Mouse (Mus musculus): Measurements from ENCODE around the gene Col28a1. TPM values are rescaled to one million over a fixed set of nuclear protein-coding genes. Genes with fewer than 3 reads are reported as not detected.
"Not testable (repeated sequence)": the region's sequence is repeated elsewhere in the genome, so short reads cannot be mapped to it uniquely, and the experiment has no call there.

Gene Col28a1
- polyA plus RNA-seq, 1 experiment from 2014 or later = 0.04 TPM

- 82% methylated on average over 4 of the region's 4 CpGs for WGBS
- ATAC-seq (ENCODE audit: insufficient number of reproducible peaks, insufficient read depth, low FRiP score, low read depth) = no peak
Measured at GRCm38 (mm10) chr6:7994736-7995135, 197.7 kb downstream of the Col28a1 start.

DNA sequence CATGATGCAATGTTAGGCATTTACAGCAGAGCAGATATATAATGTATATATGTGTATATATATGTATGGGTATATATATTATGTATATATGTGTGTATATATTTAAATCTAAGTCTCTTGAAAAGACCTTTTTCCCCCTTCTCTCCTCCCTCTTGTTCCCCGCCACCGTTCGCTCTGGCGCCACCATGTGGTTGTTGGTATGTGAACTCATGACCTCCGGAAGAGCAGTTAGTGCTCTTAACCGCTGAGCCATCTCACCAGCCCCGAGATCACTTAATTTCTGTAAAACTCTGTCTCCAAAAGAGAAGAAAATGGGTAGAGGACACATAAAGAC is 208.8 kb downstream of the Col28a1 start:
- 27% methylated on average over 7 of the region's 7 CpGs for WGBS
- no peak for ATAC-seq (ENCODE audit: insufficient number of reproducible peaks, insufficient read depth, low FRiP score, low read depth)
- Histone ChIP-seq H3K4me2 (ENCODE audit: low read length) (peak overlapping the region; percentile 67), H3K4me3 (ENCODE audit: control insufficient read depth in 1 of 2, insufficient read depth in 1 of 2, low read depth in 1 of 2, low read length in 2 of 2) (peak overlapping the region; percentile 39 to 52; a peak in 3 of 4 replicates), H3K27ac (replicated peaks in 1 of 2; ENCODE audit: control insufficient read depth in 1 of 2, insufficient read depth in 1 of 2, low read depth in 2 of 2, low read length in 2 of 2) (no peak overlapping the region), H3K36me3 (ENCODE audit: control insufficient read depth, insufficient read depth, low read length) (no peaks in the 10 kb centered on the region), H3K9ac (ENCODE audit: low read length) (0 out of 2 replicates have a peak overlapping the region, but pooled peaks have one; percentile 34), H3K27me3 (ENCODE audit: control insufficient read depth, insufficient read depth, low read length) (no peaks in the 10 kb centered on the region), H3K4me1 (ENCODE audit: control insufficient read depth in 2 of 2, insufficient read depth in 2 of 2, low read length in 2 of 2) (no peaks in the 10 kb centered on the region), H3K9me3 (ENCODE audit: control insufficient read depth, low read length) (no peaks in the 10 kb centered on the region)

More at GRCm38 (mm10) chr6:7994736-7995135, 197.7 kb downstream of the Col28a1 start:
- H3K4me3 ChIP-seq (ENCODE audit: control insufficient read depth in 1 of 2, insufficient read depth in 1 of 2, low read depth in 1 of 2, low read length in 2 of 2) = no peak overlapping the region
- no peaks in the 10 kb centered on the region for H3K36me3 ChIP-seq (ENCODE audit: control insufficient read depth, insufficient read depth, low read length)
- no peak overlapping the region for H3K27ac ChIP-seq (replicated peaks in 1 of 2; ENCODE audit: control insufficient read depth in 1 of 2, insufficient read depth in 1 of 2, low read depth in 2 of 2, low read length in 2 of 2)
- H3K4me1 ChIP-seq (ENCODE audit: control insufficient read depth in 2 of 2, insufficient read depth in 2 of 2, low read length in 2 of 2) = no peaks in the 10 kb centered on the region
- H3K27me3 ChIP-seq (ENCODE audit: control insufficient read depth, insufficient read depth, low read length) = no peaks in the 10 kb centered on the region
- H3K9ac ChIP-seq (ENCODE audit: low read length) = no peak overlapping the region
- no peak overlapping the region for H3K4me2 ChIP-seq (ENCODE audit: low read length)
- H3K9me3 ChIP-seq (ENCODE audit: control insufficient read depth, low read length) = no peaks in the 10 kb centered on the region

- not testable (repeated sequence) for H3K36me3 ChIP-seq (ENCODE audit: control insufficient read depth, insufficient read depth, low read length); H3K9me3 ChIP-seq (ENCODE audit: control insufficient read depth, low read length); ATAC-seq (ENCODE audit: insufficient number of reproducible peaks, insufficient read depth, low FRiP score, low read depth); H3K27me3 ChIP-seq (ENCODE audit: control insufficient read depth, insufficient read depth, low read length); H3K4me1 ChIP-seq (ENCODE audit: control insufficient read depth in 2 of 2, insufficient read depth in 2 of 2, low read length in 2 of 2); H3K27ac ChIP-seq (replicated peaks in 1 of 2; ENCODE audit: control insufficient read depth in 1 of 2, insufficient read depth in 1 of 2, low read depth in 2 of 2, low read length in 2 of 2)
- Histone ChIP-seq H3K4me2 (ENCODE audit: low read length) (peak overlapping the region; percentile 67), H3K4me3 (ENCODE audit: control insufficient read depth in 1 of 2, insufficient read depth in 1 of 2, low read depth in 1 of 2, low read length in 2 of 2) (peak overlapping the region; percentile 39 to 52), H3K9ac (ENCODE audit: low read length) (peak overlapping the region; percentile 34; the same call in 1 of the 2 replicates)
- 51% methylated on average over 32 of the region's 32 CpGs for WGBS
Measured at GRCm38 (mm10) chr6:7982958-7983645, 209.3 kb downstream of the Col28a1 start.

- no peaks in the 10 kb centered on the region for H3K27me3 ChIP-seq (ENCODE audit: control insufficient read depth, insufficient read depth, low read length)
- H3K4me3 ChIP-seq (ENCODE audit: control insufficient read depth in 1 of 2, insufficient read depth in 1 of 2, low read depth in 1 of 2, low read length in 2 of 2) = no peak overlapping the region
- no peaks in the 10 kb centered on the region for H3K36me3 ChIP-seq (ENCODE audit: control insufficient read depth, insufficient read depth, low read length)
- H3K9me3 ChIP-seq (ENCODE audit: control insufficient read depth, low read length) = no peaks in the 10 kb centered on the region
- H3K27ac ChIP-seq (replicated peaks in 1 of 2; ENCODE audit: control insufficient read depth in 1 of 2, insufficient read depth in 1 of 2, low read depth in 2 of 2, low read length in 2 of 2) = no peak overlapping the region
- no peak overlapping the region for H3K4me2 ChIP-seq (ENCODE audit: low read length)
- ATAC-seq (ENCODE audit: insufficient number of reproducible peaks, insufficient read depth, low FRiP score, low read depth) = no peak
- no peak overlapping the region for H3K9ac ChIP-seq (ENCODE audit: low read length)
- H3K4me1 ChIP-seq (ENCODE audit: control insufficient read depth in 2 of 2, insufficient read depth in 2 of 2, low read length in 2 of 2) = no peaks in the 10 kb centered on the region
- WGBS = 81% methylated on average over 5 of the region's 5 CpGs
Measured at GRCm38 (mm10) chr6:7971020-7971760, 221.2 kb downstream of the Col28a1 start.

DNA sequence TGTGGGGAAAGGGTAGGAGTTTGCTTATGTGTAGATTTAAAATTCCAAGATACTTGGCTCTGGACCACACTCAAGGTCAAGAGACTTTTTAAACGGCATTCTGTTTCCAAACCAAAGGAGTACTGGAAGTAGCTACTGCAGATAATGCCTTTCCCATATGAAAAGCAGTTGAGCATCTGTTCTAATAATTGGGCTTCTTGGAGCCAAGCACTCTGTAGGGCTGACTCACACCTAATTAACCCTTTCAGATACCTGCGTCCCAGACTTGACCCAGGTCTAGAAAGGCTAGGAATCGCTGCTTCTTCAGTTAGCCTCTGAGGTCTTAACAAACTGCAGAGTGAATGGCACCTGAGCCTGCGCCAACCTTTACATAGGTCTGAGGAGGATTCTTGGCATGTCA is 223.0 kb downstream of the Col28a1 start:
- Histone ChIP-seq H3K9me3 (ENCODE audit: control insufficient read depth, low read length) (no peaks in the 10 kb centered on the region), H3K9ac (ENCODE audit: low read length) (no peak overlapping the region), H3K4me2 (ENCODE audit: low read length) (no peak overlapping the region), H3K4me3 (ENCODE audit: control insufficient read depth in 1 of 2, insufficient read depth in 1 of 2, low read depth in 1 of 2, low read length in 2 of 2) (no peak overlapping the region), H3K4me1 (ENCODE audit: control insufficient read depth in 2 of 2, insufficient read depth in 2 of 2, low read length in 2 of 2) (no peaks in the 10 kb centered on the region), H3K27ac (replicated peaks in 1 of 2; ENCODE audit: control insufficient read depth in 1 of 2, insufficient read depth in 1 of 2, low read depth in 2 of 2, low read length in 2 of 2) (no peak overlapping the region), H3K27me3 (ENCODE audit: control insufficient read depth, insufficient read depth, low read length) (no peaks in the 10 kb centered on the region), H3K36me3 (ENCODE audit: control insufficient read depth, insufficient read depth, low read length) (no peaks in the 10 kb centered on the region)
- 87% methylated on average over 4 of the region's 4 CpGs for WGBS
- no peak for ATAC-seq (ENCODE audit: insufficient number of reproducible peaks, insufficient read depth, low FRiP score, low read depth)

DNA sequence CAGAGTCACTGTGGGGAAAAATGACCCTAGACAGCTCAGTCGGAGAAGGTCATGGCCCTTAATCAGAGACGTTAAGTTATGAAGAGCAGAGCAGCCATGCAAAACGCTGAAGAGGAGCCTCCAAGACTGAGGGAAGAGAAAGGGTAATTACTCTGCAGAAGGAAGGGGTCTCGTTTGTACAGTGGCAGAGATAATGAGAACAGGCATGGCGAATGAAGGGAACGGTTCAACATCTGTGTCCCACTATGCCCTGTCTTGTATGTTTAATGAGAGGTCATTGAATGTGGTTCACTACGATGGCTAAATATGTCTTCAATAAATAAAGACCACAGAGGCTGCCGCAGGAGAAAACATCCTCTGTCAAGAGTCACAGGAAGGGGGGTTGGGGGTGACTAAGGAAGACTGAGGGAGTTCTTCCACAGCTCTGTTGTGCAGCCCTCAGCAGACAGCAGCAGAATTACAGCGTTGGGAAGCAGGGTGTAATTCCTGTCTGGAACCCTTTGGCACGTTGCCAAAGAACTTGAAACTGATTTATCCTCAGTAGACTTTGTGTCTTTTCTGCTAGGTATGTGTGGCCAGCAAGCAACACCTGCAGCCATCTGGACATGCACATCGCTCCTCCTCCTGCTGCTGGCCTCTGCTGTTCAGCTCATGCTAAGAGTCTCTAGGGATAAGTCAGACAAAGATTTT is 226.4 kb downstream of the Col28a1 start:
- Histone ChIP-seq H3K9me3 (ENCODE audit: control insufficient read depth, low read length) (no peaks in the 10 kb centered on the region), H3K27me3 (ENCODE audit: control insufficient read depth, insufficient read depth, low read length) (no peaks in the 10 kb centered on the region), H3K27ac (replicated peaks in 1 of 2; ENCODE audit: control insufficient read depth in 1 of 2, insufficient read depth in 1 of 2, low read depth in 2 of 2, low read length in 2 of 2) (no peak overlapping the region), H3K4me2 (ENCODE audit: low read length) (no peak overlapping the region), H3K4me1 (ENCODE audit: control insufficient read depth in 2 of 2, insufficient read depth in 2 of 2, low read length in 2 of 2) (no peaks in the 10 kb centered on the region), H3K36me3 (ENCODE audit: control insufficient read depth, insufficient read depth, low read length) (no peaks in the 10 kb centered on the region), H3K4me3 (ENCODE audit: control insufficient read depth in 1 of 2, insufficient read depth in 1 of 2, low read depth in 1 of 2, low read length in 2 of 2) (no peak overlapping the region), H3K9ac (ENCODE audit: low read length) (no peak overlapping the region)
- WGBS = 56% methylated on average over 11 of the region's 11 CpGs
- no peak for ATAC-seq (ENCODE audit: insufficient number of reproducible peaks, insufficient read depth, low FRiP score, low read depth)

DNA sequence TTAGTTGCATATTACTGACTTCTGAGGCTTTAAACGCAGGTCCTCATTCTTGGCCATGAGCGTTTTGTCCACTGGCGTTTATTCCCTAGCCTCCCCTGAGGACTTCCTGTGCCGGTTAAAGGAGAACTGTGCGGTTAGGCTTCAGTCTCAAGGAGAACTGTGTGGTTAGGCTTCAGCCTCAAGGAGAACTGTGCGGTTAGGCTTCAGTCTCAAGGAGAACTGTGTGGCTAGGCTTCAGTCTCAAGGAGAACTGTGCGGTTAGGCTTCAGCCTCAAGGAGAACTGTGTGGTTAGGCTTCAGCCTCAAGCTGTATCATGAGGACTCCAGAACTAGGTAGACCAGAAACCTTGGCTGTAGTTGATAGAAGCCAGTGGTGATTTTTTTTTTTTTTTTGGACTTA is 229.7 kb downstream of the Col28a1 start:
- Histone ChIP-seq H3K36me3 (ENCODE audit: control insufficient read depth, insufficient read depth, low read length) (no peaks in the 10 kb centered on the region), H3K4me2 (ENCODE audit: low read length) (no peak overlapping the region), H3K4me3 (ENCODE audit: control insufficient read depth in 1 of 2, insufficient read depth in 1 of 2, low read depth in 1 of 2, low read length in 2 of 2) (no peak overlapping the region), H3K9ac (ENCODE audit: low read length) (no peak overlapping the region), H3K9me3 (ENCODE audit: control insufficient read depth, low read length) (no peaks in the 10 kb centered on the region), H3K27me3 (ENCODE audit: control insufficient read depth, insufficient read depth, low read length) (no peaks in the 10 kb centered on the region), H3K4me1 (ENCODE audit: control insufficient read depth in 2 of 2, insufficient read depth in 2 of 2, low read length in 2 of 2) (no peaks in the 10 kb centered on the region), H3K27ac (replicated peaks in 1 of 2; ENCODE audit: control insufficient read depth in 1 of 2, insufficient read depth in 1 of 2, low read depth in 2 of 2, low read length in 2 of 2) (no peak overlapping the region)
- no peak for ATAC-seq (ENCODE audit: insufficient number of reproducible peaks, insufficient read depth, low FRiP score, low read depth)
- 82% methylated on average over 7 of the region's 7 CpGs for WGBS

Measured in heart, embryonic 14.5 days (tissue).